Mouse (Mus musculus) bone marrow macrophage, adult 2 months (primary cell): ENCODE data around the gene Atp6v0b. TPM values are rescaled to one million over a fixed set of nuclear protein-coding genes. Genes with fewer than 3 reads are reported as not detected.

ENCODE experiments used
- H3K27ac ChIP-seq: 2 replicates; pipeline ENCODE4 v1.5.1; 2012; ENCODE audit warnings: low read depth, low read length; ENCODE audit not compliant: insufficient read depth
- H3K4me1 ChIP-seq: 2 replicates; pipeline ENCODE4 v1.6.1; 2012; ENCODE audit warnings: low read length; ENCODE audit not compliant: control insufficient read depth, insufficient read depth
- H3K4me3 ChIP-seq: 2 replicates; pipeline ENCODE4 v1.5.1; 2012; ENCODE audit warnings: mild to moderate bottlenecking, low read length, moderate library complexity; ENCODE audit not compliant: insufficient read depth
- CTCF ChIP-seq: IDR thresholded peaks from 2 replicates; pipeline ENCODE4 v1.5.1; 2012; ENCODE audit warnings: low read depth, mild to moderate bottlenecking, low read length, moderate library complexity
- POLR2A ChIP-seq: IDR thresholded peaks from 2 replicates; pipeline ENCODE4 v1.6.1; 2012; ENCODE audit warnings: mild to moderate bottlenecking, low read depth, low read length, borderline replicate concordance
- polyA plus RNA-seq: library from polyadenylated mRNA; stranded (reverse); fragments of >200 nt; gene quantifications from 2 replicates; pipeline ENCODE4 v1.2.4, GENCODE M21; 2012; ENCODE audit not compliant: missing spikeins, insufficient read depth, insufficient read length

Gene Atp6v0b
- polyA plus RNA-seq = 712 and 757 TPM in 2 replicates

- Histone ChIP-seq H3K4me3 (peak within 1 kb of the TSS; percentile 75), H3K27ac (peak within 1 kb of the TSS; percentile 89), H3K4me1 (peaks cover 23% of the 10 kb centered on the region)
- TF ChIP-seq CTCF = no peak
- no peak for TF ChIP-seq POLR2A
Measured at GRCm38 (mm10) chr4:117887133-117887532, at the start of gene Atp6v0b. Atp6v0b (minus strand) TSS chr4:117887333.

- no peak for TF ChIP-seq POLR2A
- no peak for TF ChIP-seq CTCF
- Histone ChIP-seq H3K4me3 (no peak overlapping the region), H3K4me1 (no peaks in the 10 kb centered on the region), H3K27ac (no peak overlapping the region)
Measured at GRCm38 (mm10) chr4:117934081-117934480, 46.9 kb upstream of the Atp6v0b start.

GRCm38 (mm10) chr4:117933248-117933647 lies 46.1 kb upstream of the Atp6v0b start:
- TF ChIP-seq CTCF (no peak), POLR2A (no peak)
- Histone ChIP-seq H3K27ac (no peak overlapping the region), H3K4me3 (no peak overlapping the region), H3K4me1 (no peaks in the 10 kb centered on the region)

- Histone ChIP-seq H3K27ac (no peak within 1 kb of the TSS), H3K4me1 (no peaks in the 10 kb centered on the region), H3K4me3 (peak within 1 kb of the TSS; percentile 10; the same call in 1 of the 2 replicates)
- TF ChIP-seq CTCF (no peak), POLR2A (no peak)
Measured at GRCm38 (mm10) chr4:117929391-117929881, 42.3 kb upstream of the Atp6v0b start, which contains the start of gene Artn. Artn (minus strand) TSS chr4:117929763.

- peak overlapping the region; percentile 10; the same call in 1 of the 2 replicates for H3K4me3 ChIP-seq
- no peak for TF ChIP-seq POLR2A
- peak; percentile 9; the same call in 1 of the 2 replicates for TF ChIP-seq CTCF
- H3K4me1 ChIP-seq = no peaks in the 10 kb centered on the region
- H3K27ac ChIP-seq = no peak overlapping the region
Measured at GRCm38 (mm10) chr4:117928699-117929241, 41.6 kb upstream of the Atp6v0b start.

GRCm38 (mm10) chr4:117928234-117928633 lies 41.1 kb upstream of the Atp6v0b start:
- no peak overlapping the region for H3K4me3 ChIP-seq
- TF ChIP-seq POLR2A (no peak), CTCF (peak; percentile 92)
- no peaks in the 10 kb centered on the region for H3K4me1 ChIP-seq
- no peak overlapping the region for H3K27ac ChIP-seq

GRCm38 (mm10) chr4:117926545-117927482 lies 39.7 kb upstream of the Atp6v0b start:
- Histone ChIP-seq H3K4me1 (no peaks in the 10 kb centered on the region), H3K27ac (no peak overlapping the region), H3K4me3 (peak overlapping the region; percentile 50)
- TF ChIP-seq POLR2A (no peak), CTCF (no peak)

GRCm38 (mm10) chr4:117924916-117925315 lies 37.8 kb upstream of the Atp6v0b start:
- no peak for TF ChIP-seq POLR2A
- TF ChIP-seq CTCF = no peak
- no peak overlapping the region for H3K4me3 ChIP-seq
- no peaks in the 10 kb centered on the region for H3K4me1 ChIP-seq
- H3K27ac ChIP-seq = no peak overlapping the region

GRCm38 (mm10) chr4:117923450-117923849 lies 36.3 kb upstream of the Atp6v0b start:
- H3K4me1 ChIP-seq = peaks cover 10% of the 10 kb centered on the region
- TF ChIP-seq POLR2A (no peak), CTCF (no peak)
- no peak overlapping the region for H3K4me3 ChIP-seq
- no peak overlapping the region for H3K27ac ChIP-seq

- Histone ChIP-seq H3K4me1 (peaks cover 30% of the 10 kb centered on the region), H3K27ac (no peak overlapping the region), H3K4me3 (no peak overlapping the region)
- TF ChIP-seq POLR2A (no peak), CTCF (no peak)
Measured at GRCm38 (mm10) chr4:117921358-117921757, 34.2 kb upstream of the Atp6v0b start.
